Mouse (Mus musculus) forebrain, embryonic 15.5 days (tissue): ENCODE measurements around the gene Mgat1. TPM values are rescaled to one million over a fixed set of nuclear protein-coding genes. Genes with fewer than 3 reads are reported as not detected.

Source experiments
- ATAC-seq: fragments of 200-750 bp; cut with Nextera tagmentation; replicated peaks from 2 replicates; pipeline ENCODE4 v1.8.0; 2017; ENCODE audit warnings: mild to moderate bottlenecking, moderate TSS enrichment, moderate library complexity
- H3K27ac ChIP-seq: fragments of 300-500 bp; sonication (generic); replicated peaks from 2 replicates; pipeline ENCODE4 v1.5.1; 2015; ENCODE audit warnings: mild to moderate bottlenecking, inconsistent platforms
- H3K27me3 ChIP-seq: fragments of 300-500 bp; sonication (generic); 2 replicates; pipeline ENCODE4 v1.6.1; 2015; ENCODE audit warnings: inconsistent platforms
- H3K36me3 ChIP-seq: fragments of 300-500 bp; sonication (generic); 2 replicates; pipeline ENCODE4 v1.6.1; 2015; ENCODE audit warnings: mild to moderate bottlenecking, inconsistent platforms
- H3K4me1 ChIP-seq: fragments of 300-500 bp; sonication (generic); 2 replicates; pipeline ENCODE4 v1.6.1; 2015; ENCODE audit warnings: inconsistent platforms
- H3K4me2 ChIP-seq: fragments of 300-500 bp; sonication (generic); replicated peaks from 2 replicates; pipeline ENCODE4 v1.6.1; 2015; ENCODE audit warnings: mild to moderate bottlenecking, inconsistent platforms
- H3K4me3 ChIP-seq: fragments of 300-500 bp; sonication (generic); 2 replicates; pipeline ENCODE4 v1.5.1; 2015; ENCODE audit warnings: mild to moderate bottlenecking, inconsistent platforms
- H3K9ac ChIP-seq: fragments of 300-500 bp; sonication (generic); replicated peaks from 2 replicates; pipeline ENCODE4 v1.6.1; 2015; ENCODE audit warnings: mild to moderate bottlenecking, inconsistent platforms
- H3K9me3 ChIP-seq: fragments of 300-500 bp; sonication (generic); 2 replicates; pipeline ENCODE4 v1.6.1; 2016; ENCODE audit warnings: inconsistent platforms
- WGBS: fragments of 180-500 bp; shearing (Covaris S2); methylation state at CpG from one replicate; pipeline ENCODE4 v1.1.7; 2015; ENCODE audit warnings: mixed read lengths; 5-methylcytosine and 5-hydroxymethylcytosine counted together
- polyA plus RNA-seq: library from polyadenylated mRNA; unstranded; fragments of >200 nt; fragmentation: Nextera tagmentation; extraction: Ambion mirVana; gene quantifications from 2 replicates; pipeline ENCODE4 v1.2.1, GENCODE M21; 2015

Gene Mgat1
- polyA plus RNA-seq, 1 experiment from 2014 or later = 30.3 TPM

DNA sequence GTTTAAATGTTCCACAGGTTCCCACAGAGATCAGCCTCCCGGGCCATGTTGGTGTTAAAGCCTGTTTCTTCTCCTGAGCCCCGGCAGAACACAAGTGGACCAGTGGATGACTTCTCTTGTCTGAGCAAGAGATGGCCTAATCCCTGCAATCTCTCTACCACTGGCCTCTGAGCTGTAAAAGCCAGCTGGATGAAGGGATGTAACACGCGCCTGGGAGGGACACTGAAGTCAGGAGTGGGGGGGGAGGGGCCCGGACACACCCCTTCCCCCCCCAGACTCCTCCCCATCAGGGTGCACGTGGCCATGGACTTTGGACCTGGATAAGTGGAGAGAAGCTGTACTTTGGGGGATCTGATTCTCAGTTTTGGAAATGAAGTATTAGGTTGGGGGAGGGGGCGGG lies 1.2 kb downstream of the Mgat1 start:
- Histone ChIP-seq H3K4me1 (peaks cover 29% of the 10 kb centered on the region), H3K27ac (0 out of 2 replicates have a peak overlapping the region, but pooled peaks have one; percentile 97), H3K9me3 (no peaks in the 10 kb centered on the region), H3K9ac (0 out of 2 replicates have a peak overlapping the region, but pooled peaks have one; percentile 83), H3K4me2 (peak overlapping the region; percentile 62), H3K4me3 (peak overlapping the region; percentile 93; the same call in 1 of the 2 replicates), H3K27me3 (no peaks in the 10 kb centered on the region), H3K36me3 (no peaks in the 10 kb centered on the region)
- WGBS = 10% methylated on average over 7 of the region's 7 CpGs
- no peak for ATAC-seq

DNA sequence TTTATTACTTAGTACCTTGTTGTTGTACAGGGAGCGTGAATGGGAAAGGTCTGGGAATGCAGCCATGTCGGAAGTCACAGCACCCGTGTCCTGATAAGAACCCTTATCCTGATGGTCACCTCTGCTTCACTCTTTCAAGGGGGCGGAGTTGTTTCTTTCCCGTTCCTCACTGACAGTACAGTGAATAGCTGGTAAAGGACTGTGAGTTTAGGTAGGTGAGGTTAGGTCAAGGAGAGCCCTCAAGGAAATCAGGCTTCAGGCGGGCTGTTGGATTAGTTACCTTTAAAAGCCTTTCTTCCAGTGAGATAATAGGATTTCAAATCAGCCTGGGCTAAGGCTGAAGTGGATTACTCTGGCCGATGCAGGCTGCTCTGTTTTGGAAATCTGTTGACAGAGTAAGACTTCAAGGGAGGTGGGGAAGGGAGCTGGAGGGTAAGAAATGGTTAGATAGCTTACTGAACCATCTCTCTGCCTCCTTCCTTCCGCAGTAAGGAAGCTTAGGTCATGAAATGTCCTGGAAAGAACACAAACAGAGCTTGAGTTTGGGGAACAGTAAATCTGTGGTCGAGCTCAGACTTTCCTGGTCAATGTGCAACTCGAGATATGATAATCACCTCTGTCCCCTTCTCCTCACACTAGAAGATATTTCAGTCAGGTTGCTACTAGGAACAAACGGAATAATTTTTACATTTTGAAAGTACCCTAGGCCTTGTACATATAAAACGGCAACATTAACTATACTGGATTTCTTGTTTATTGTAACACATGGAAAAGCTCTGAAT lies 1.8 kb downstream of the Mgat1 start:
- no peaks in the 10 kb centered on the region for H3K27me3 ChIP-seq
- H3K9me3 ChIP-seq = no peaks in the 10 kb centered on the region
- no peak overlapping the region for H3K4me3 ChIP-seq
- H3K36me3 ChIP-seq = no peaks in the 10 kb centered on the region
- 30% methylated on average over 12 of the region's 12 CpGs for WGBS
- no peak overlapping the region for H3K9ac ChIP-seq
- no peak overlapping the region for H3K27ac ChIP-seq
- no peak for ATAC-seq
- no peak overlapping the region for H3K4me2 ChIP-seq
- H3K4me1 ChIP-seq = peaks cover 36% of the 10 kb centered on the region

DNA sequence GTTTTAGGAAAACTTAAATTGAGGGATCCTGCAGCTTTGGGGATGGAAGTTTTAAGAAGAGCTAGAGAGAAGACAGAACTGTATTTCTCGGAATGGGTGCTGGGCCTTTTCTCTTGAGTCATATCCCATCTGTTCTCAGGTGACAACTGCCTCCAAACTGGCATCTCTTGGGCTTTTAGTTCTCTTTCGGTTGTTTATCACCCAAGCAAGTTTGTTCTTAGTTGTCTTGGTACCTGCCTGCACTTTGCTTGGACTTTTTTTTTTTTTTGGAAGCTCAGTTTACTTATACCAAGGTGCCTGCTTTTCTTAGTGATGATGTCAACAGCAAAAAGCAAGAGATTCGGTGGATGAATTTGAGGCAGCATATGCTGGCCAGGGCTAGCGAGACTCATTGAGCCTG lies 2.5 kb downstream of the Mgat1 start:
- H3K36me3 ChIP-seq = no peaks in the 10 kb centered on the region
- no peak overlapping the region for H3K27ac ChIP-seq
- H3K27me3 ChIP-seq = no peaks in the 10 kb centered on the region
- no peak overlapping the region for H3K4me2 ChIP-seq
- ATAC-seq = no peak
- no peak overlapping the region for H3K9ac ChIP-seq
- no peaks in the 10 kb centered on the region for H3K9me3 ChIP-seq
- peaks cover 43% of the 10 kb centered on the region for H3K4me1 ChIP-seq
- 91% methylated on average over 4 of the region's 4 CpGs for WGBS
- H3K4me3 ChIP-seq = no peak overlapping the region

DNA sequence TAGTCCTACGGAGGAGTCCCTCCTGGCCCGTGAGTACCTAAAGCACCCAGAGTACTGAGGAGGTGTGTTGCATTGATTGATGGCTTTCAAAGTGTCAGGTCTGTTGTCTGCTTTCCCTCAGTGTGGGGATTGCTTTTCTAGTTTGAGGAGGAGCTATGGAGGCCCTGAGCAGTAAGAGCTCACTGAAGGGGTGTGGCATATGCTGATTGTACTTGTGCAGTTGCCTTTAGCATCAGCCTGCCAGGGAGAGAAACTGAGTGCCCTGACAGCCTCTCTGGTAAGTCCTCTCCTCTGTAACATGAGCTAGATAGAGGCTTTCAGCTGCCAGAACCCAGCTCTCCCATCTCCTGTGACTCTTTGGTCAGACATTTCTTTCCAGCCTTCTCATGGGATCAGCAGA lies 3.3 kb downstream of the Mgat1 start:
- no peak overlapping the region for H3K27ac ChIP-seq
- no peak overlapping the region for H3K9ac ChIP-seq
- no peaks in the 10 kb centered on the region for H3K27me3 ChIP-seq
- H3K4me2 ChIP-seq = no peak overlapping the region
- 76% methylated on average over 2 of the region's 2 CpGs for WGBS
- H3K9me3 ChIP-seq = no peaks in the 10 kb centered on the region
- H3K4me3 ChIP-seq = no peak overlapping the region
- no peaks in the 10 kb centered on the region for H3K36me3 ChIP-seq
- ATAC-seq = no peak
- peaks cover 44% of the 10 kb centered on the region for H3K4me1 ChIP-seq

DNA sequence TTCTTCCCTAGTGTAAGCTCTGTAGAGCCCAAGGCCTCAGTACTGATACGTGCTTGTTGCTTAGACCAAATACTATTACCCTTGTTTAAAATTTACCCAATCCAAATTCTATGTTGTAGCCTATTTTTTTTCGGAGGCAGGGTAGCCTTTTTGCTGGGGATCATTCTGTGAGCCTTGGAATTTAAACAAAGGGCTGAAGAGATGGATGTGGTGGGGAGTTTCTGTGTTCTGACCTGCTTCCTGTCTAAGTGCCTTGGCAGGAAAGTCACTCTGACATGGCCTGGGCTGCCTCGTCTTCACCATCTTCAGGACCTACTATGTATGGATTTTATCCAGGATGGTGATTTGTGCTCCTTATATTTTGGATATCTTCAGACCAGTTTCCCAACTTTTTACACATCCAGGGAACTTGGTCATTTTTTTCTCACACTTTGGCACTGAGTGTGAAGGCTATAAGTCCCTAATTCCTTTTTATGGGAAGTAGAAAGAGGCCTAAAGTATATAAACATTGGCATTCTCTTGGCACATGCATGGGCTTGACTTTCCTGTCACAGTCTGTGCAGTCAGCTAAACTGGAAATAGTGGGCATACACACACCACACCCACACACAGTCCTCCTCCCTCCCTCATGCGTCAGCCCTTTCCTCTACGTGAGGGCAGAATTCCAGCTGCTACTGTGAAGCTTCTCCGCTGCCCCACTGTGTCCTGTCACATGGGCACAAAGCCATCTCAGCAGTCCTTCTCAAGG lies 4.4 kb downstream of the Mgat1 start:
- no peaks in the 10 kb centered on the region for H3K27me3 ChIP-seq
- H3K9ac ChIP-seq = no peak overlapping the region
- no peak overlapping the region for H3K27ac ChIP-seq
- no peaks in the 10 kb centered on the region for H3K36me3 ChIP-seq
- peaks cover 38% of the 10 kb centered on the region for H3K4me1 ChIP-seq
- H3K4me2 ChIP-seq = no peak overlapping the region
- no peak for ATAC-seq
- 62% methylated on average over 6 of the region's 6 CpGs for WGBS
- H3K4me3 ChIP-seq = no peak overlapping the region
- no peaks in the 10 kb centered on the region for H3K9me3 ChIP-seq

DNA sequence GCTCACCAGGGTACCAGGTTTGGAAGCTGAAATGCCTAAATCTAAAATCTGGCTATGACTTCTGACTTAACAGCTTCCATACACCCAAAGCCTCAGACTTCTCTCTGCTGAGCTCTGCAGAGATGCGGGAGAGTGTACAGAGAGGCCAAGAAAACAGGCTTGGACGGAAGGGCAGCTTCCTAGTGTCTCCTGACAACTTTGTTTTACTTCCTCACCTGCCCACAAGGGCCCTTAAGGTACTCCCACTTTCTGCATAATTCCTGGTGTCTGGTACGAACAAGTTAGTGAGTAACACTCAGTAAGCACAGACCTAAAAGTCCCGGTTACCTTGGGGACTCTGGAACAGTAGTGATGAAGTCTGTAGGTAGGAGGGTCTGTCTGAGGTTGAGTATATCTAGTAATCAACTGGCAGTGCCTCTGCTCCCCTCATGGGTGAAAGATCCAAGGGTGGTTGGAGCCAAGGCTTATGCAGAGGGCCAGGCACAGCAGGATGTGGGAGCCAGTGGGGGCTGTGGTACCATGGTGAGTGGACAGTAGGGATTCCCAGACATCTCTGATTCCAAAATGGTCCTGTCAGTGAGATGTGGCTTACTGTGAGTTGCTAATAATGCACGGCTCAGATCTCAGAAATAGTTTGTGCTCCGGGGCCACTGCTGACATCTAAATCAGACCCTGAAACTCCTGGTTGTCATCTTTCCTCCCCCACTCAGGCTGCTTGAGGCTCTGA lies 5.1 kb downstream of the Mgat1 start:
- 69% methylated on average over 6 of the region's 6 CpGs for WGBS

DNA sequence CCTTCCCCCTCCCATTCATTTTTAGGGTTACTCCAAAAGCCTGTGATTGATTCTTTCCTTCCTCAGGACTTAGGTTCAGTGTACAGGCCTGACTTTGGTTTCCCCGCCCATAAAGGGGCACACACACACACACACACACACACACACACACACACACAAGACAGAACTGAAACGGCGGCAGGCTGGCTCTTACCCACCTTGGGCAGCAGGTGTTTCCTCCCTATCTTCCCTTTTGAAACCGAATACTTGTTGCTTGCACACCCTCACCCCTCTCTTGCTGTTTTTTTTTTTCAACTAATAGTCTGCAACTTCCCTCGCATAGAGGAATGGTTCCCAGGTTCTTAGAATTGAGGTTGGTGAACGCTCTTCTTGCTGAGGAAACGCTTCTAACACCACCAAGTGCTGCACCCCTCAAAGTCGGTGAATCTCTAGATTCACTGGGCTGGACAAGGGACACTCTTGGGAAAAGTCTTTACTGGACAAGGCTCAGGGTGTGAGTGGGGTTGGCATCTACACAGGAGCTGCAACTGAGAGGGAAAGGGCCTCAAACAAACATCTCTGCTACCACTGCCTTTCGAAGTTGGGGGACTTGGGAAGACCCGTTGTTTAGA lies 5.9 kb downstream of the Mgat1 start:
- Histone ChIP-seq H3K36me3 (no peaks in the 10 kb centered on the region), H3K27ac (peak overlapping the region; percentile 60; the same call in 1 of the 2 replicates), H3K27me3 (no peaks in the 10 kb centered on the region), H3K4me2 (peak overlapping the region; percentile 88), H3K9ac (peak overlapping the region; percentile 78), H3K4me1 (peaks cover 32% of the 10 kb centered on the region), H3K9me3 (no peaks in the 10 kb centered on the region), H3K4me3 (peak overlapping the region; percentile 62)
- ATAC-seq = no peak
- 28% methylated on average over 10 of the region's 10 CpGs for WGBS

More for the DNA sequence above, 5.1 kb downstream of the Mgat1 start:
- no peak overlapping the region for H3K9ac ChIP-seq
- no peak overlapping the region for H3K4me3 ChIP-seq
- H3K36me3 ChIP-seq = no peaks in the 10 kb centered on the region
- no peaks in the 10 kb centered on the region for H3K9me3 ChIP-seq
- ATAC-seq = no peak
- H3K27ac ChIP-seq = no peak overlapping the region
- H3K4me1 ChIP-seq = peaks cover 38% of the 10 kb centered on the region
- H3K4me2 ChIP-seq = no peak overlapping the region
- H3K27me3 ChIP-seq = no peaks in the 10 kb centered on the region

DNA sequence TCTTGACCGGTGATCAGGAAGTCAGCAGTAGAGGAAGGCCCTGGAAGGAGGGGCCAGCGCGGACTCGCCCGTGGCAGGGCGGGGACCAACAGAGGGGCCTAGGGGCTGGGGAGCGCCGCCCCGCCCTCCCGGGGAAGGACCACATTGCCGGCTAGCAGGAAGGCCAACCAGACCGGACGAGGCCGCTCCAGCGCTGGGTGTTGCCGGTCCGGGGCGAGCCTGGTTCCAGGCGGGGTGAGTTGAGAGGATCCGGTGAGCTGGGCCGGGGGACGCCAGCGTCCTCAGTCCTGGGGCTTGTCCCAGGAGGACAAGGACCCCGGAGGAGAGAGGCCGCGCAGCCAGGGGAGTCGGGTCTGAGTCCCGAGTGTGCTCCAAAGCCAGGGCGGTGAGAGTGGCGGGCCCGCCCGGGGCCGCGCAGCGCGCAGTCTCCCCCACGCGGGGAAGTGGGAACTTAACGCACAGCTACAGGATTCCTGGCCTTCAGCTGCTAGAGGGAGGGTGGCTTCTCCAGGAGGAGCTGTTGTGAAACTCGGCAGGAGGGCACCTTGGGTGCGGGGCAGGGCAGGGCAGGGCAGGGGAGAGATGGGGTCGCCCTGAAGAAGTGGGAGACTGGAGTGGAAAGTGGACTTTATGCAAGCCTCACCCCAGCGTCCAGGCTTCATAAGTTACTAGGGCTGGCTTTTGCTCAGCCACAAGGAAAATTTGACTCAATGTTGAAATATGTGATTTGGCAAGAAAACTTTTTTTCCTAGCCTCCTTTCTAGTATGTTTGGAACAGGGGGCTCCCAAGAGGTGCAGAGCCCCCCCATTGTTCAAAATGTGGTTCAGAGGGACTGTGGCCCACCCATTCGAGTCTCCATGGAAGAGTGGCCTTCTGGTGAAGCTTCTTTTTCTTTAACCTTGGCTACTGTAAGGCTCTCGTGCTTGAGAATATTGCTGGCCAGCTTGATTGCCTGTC lies 6.7 kb downstream of the Mgat1 start:
- ATAC-seq = peak; percentile 84
- H3K36me3 ChIP-seq = no peaks in the 10 kb centered on the region
- H3K4me3 ChIP-seq = peak overlapping the region; percentile 62
- WGBS = 2% methylated on average over 45 of the region's 45 CpGs
- H3K4me1 ChIP-seq = peaks cover 25% of the 10 kb centered on the region
- no peaks in the 10 kb centered on the region for H3K27me3 ChIP-seq
- no peaks in the 10 kb centered on the region for H3K9me3 ChIP-seq
- peak overlapping the region; percentile 78 for H3K9ac ChIP-seq
- peak overlapping the region; percentile 60; the same call in 1 of the 2 replicates for H3K27ac ChIP-seq
- peak overlapping the region; percentile 88 for H3K4me2 ChIP-seq

DNA sequence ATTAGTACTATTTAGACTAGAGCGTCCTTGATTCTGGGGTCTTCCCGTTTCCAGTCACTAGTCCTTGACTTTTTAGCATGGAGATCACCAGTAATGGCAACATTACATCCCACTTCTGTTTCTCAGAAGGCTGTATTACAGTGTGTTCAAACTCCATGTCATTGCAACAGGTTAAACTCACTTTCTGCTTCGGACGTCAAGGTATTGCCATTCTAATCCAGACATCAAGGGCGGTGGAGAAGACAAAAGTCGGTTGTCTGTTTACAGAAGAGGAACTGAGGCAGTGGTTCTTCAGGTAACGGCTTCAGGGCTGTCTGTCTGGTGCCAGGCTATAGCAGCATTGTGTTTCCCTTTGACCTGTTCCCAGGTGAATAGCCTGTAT lies 7.4 kb downstream of the Mgat1 start:
- Histone ChIP-seq H3K4me2 (peak overlapping the region; percentile 88), H3K9me3 (no peaks in the 10 kb centered on the region), H3K27ac (no peak overlapping the region), H3K4me1 (peaks cover 19% of the 10 kb centered on the region), H3K27me3 (no peaks in the 10 kb centered on the region), H3K9ac (no peak overlapping the region), H3K4me3 (peak overlapping the region; percentile 62; the same call in 1 of the 2 replicates), H3K36me3 (no peaks in the 10 kb centered on the region)
- ATAC-seq = no peak
- WGBS = 74% methylated on average over 7 of the region's 7 CpGs

DNA sequence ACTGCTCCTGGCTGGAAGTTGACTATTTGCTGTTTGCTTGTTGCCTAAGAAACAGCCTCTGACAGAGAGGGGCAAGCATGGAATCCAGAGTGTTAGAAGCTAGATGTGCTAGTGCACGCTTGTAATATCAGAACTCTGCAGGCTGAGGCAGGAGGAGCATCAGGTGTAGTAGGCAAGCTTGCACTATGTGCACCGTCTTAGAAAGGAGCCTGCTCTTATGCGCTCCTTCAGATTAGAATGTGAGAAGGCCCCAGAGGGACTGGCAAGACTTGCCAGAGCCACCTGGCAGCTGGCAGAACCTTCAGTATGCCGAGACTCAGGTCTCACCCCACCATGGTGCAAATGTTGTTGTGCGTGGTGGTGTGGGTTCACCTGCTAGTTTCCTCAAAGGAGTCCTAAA lies 8.1 kb downstream of the Mgat1 start:
- H3K4me1 ChIP-seq = peaks cover 19% of the 10 kb centered on the region
- H3K27me3 ChIP-seq = no peaks in the 10 kb centered on the region
- H3K9ac ChIP-seq = no peak overlapping the region
- ATAC-seq = no peak
- no peak overlapping the region for H3K4me3 ChIP-seq
- H3K4me2 ChIP-seq = no peak overlapping the region
- H3K36me3 ChIP-seq = no peaks in the 10 kb centered on the region
- no peak overlapping the region for H3K27ac ChIP-seq
- 94% methylated on average over 5 of the region's 5 CpGs for WGBS
- no peaks in the 10 kb centered on the region for H3K9me3 ChIP-seq

DNA sequence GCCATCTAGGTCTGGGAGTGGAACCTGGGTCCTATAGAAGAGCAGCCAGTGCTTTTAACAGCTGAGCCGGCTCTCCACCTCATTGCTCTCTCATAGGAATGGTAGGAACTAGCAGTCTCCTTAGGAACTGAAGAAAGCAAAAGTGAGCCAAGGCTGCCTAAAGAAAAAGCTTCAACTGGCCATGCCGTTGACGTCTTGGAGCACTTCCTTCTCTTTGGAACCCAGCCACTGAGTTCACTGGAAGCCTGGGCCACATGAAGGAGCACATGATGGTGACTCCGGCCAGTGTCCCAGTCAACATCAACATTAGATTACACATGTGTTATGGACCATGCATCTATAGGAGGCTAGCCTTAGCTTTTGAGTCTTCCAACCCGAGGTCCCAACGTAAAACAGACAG lies 9.0 kb downstream of the Mgat1 start:
- ATAC-seq = no peak
- 92% methylated on average over 6 of the region's 6 CpGs for WGBS
- no peak overlapping the region for H3K27ac ChIP-seq
- no peak overlapping the region for H3K4me2 ChIP-seq
- no peak overlapping the region for H3K9ac ChIP-seq
- H3K36me3 ChIP-seq = no peaks in the 10 kb centered on the region
- H3K9me3 ChIP-seq = no peaks in the 10 kb centered on the region
- no peaks in the 10 kb centered on the region for H3K27me3 ChIP-seq
- H3K4me1 ChIP-seq = peaks cover 19% of the 10 kb centered on the region
- no peak overlapping the region for H3K4me3 ChIP-seq
